Comparison of ENCODE assay signal across 15 mouse cellular contexts in genomic region chr2:165860962-165861682, GRCm38 (mm10). TPM values are rescaled to one million over a fixed set of nuclear protein-coding genes. Genes with fewer than 3 reads are reported as not detected.
DNase-seq lines count a peak whose midpoint lies in the region; ATAC-seq and TF ChIP-seq lines count a peak whose summit lies in the region.
"Had no signal": no experiment of that assay in that cellular context is flagged by ENCODE, and none has a peak within 500 bp of the region (broad histone marks: within the 10 kb centered on the region; RNA-seq: fewer than 3 reads in every experiment).

No protein-coding gene starts in this region.

- intact Hi-C loops in left cerebral cortex, adult 2 months (cut with DNase I), result no loop called here

- H3K4me2 ChIP-seq in embryonic facial prominence, embryonic 12.5 days (replicated peaks), result no peak overlapping the region
- no peak overlapping the region for H3K4me2 ChIP-seq in embryonic facial prominence, embryonic 15.5 days (replicated peaks)
- H3K4me2 ChIP-seq in neural tube, embryonic 13.5 days, result no peak overlapping the region
- H3K4me2 ChIP-seq: heart, embryonic 15.5 days; limb, embryonic 13.5 days had no signal

- no peak overlapping the region for H3K9ac ChIP-seq in embryonic facial prominence, embryonic 12.5 days
- no peak overlapping the region for H3K9ac ChIP-seq in embryonic facial prominence, embryonic 15.5 days
- H3K9ac ChIP-seq in neural tube, embryonic 13.5 days, result no peak overlapping the region
- H3K9ac ChIP-seq: heart, embryonic 15.5 days; limb, embryonic 13.5 days; liver, postnatal 0 days had no signal

- H3K27me3 ChIP-seq in embryonic facial prominence, embryonic 12.5 days, result no peaks in the 10 kb centered on the region
- no peaks in the 10 kb centered on the region for H3K27me3 ChIP-seq in embryonic facial prominence, embryonic 10.5 days (replicated peaks; ENCODE audit: low read depth, poor library complexity, severe bottlenecking)
- H3K27me3 ChIP-seq in embryonic facial prominence, embryonic 15.5 days, result no peaks in the 10 kb centered on the region
- H3K27me3 ChIP-seq in neural tube, embryonic 13.5 days, result no peaks in the 10 kb centered on the region
- H3K27me3 ChIP-seq: heart, embryonic 15.5 days; limb, embryonic 13.5 days had no signal

- DNase-seq in embryonic facial prominence, embryonic 10.5 days (ENCODE audit: low spot score), result no peak
- no peak for DNase-seq in left cerebral cortex, adult 2 months (ENCODE audit: extremely low spot score in 1 of 2, low spot score in 2 of 2)
- DNase-seq in left cerebral cortex, adult 11 months (ENCODE audit: low spot score), result no peak
- no peak for DNase-seq in spleen, adult 12 weeks (ENCODE audit: low spot score)
- DNase-seq in right cerebral cortex, adult 18-20 months, result no peak
- DNase-seq: adrenal gland, postnatal 10 days; kidney, postnatal 25 days; liver, postnatal 0 days; lung, postnatal 36 days had no signal

- peaks cover 70% of the 10 kb centered on the region for H3K4me1 ChIP-seq in embryonic facial prominence, embryonic 12.5 days
- peaks cover 87% of the 10 kb centered on the region for H3K4me1 ChIP-seq in embryonic facial prominence, embryonic 10.5 days
- H3K4me1 ChIP-seq in embryonic facial prominence, embryonic 15.5 days, result peaks cover 79% of the 10 kb centered on the region
- peaks cover 93% of the 10 kb centered on the region for H3K4me1 ChIP-seq in neural tube, embryonic 13.5 days (replicated peaks)

- 0 out of 2 replicates have a peak overlapping the region, but pooled peaks have one; percentile 36 for H3K27ac ChIP-seq in embryonic facial prominence, embryonic 12.5 days
- no peak overlapping the region for H3K27ac ChIP-seq in embryonic facial prominence, embryonic 10.5 days (replicated peaks)
- H3K27ac ChIP-seq in left cerebral cortex, adult 2 months, result no peak overlapping the region; the same call in 1 of the 2 replicates
- peak overlapping the region; percentile 25 for H3K27ac ChIP-seq in embryonic facial prominence, embryonic 15.5 days (replicated peaks)
- H3K27ac ChIP-seq in neural tube, embryonic 13.5 days (replicated peaks), result peak overlapping the region; percentile 84
- H3K27ac ChIP-seq: limb, embryonic 13.5 days had no signal

- no peak for ATAC-seq in embryonic facial prominence, embryonic 12.5 days (ENCODE audit: insufficient number of reproducible peaks, insufficient read depth, low FRiP score, low TSS enrichment)
- no peak for ATAC-seq in embryonic facial prominence, embryonic 15.5 days (ENCODE audit: insufficient number of reproducible peaks, low FRiP score, low TSS enrichment, low read depth)
- ATAC-seq in neural tube, embryonic 13.5 days (ENCODE audit: low read depth), result no peak; the same call in 1 of the 2 replicates
- ATAC-seq: liver, postnatal 0 days had no signal

- 92% methylated on average over 20 of the region's 20 CpGs for WGBS in embryonic facial prominence, embryonic 12.5 days
- 93% methylated on average over 20 of the region's 20 CpGs for WGBS in embryonic facial prominence, embryonic 10.5 days
- WGBS in embryonic facial prominence, embryonic 15.5 days, result 89% methylated on average over 20 of the region's 20 CpGs
- WGBS in neural tube, embryonic 13.5 days, result 87% methylated on average over 20 of the region's 20 CpGs

- TF ChIP-seq CTCF in left cerebral cortex, adult 2 months (IDR thresholded peaks at IDR 0.05), result peak; percentile 10; the same call in 1 of the 2 replicates

- no peak overlapping the region for H3K4me3 ChIP-seq in embryonic facial prominence, embryonic 12.5 days
- no peak overlapping the region for H3K4me3 ChIP-seq in embryonic facial prominence, embryonic 10.5 days
- H3K4me3 ChIP-seq in left cerebral cortex, adult 2 months, result no peak overlapping the region
- H3K4me3 ChIP-seq in embryonic facial prominence, embryonic 15.5 days (replicated peaks), result no peak overlapping the region
- no peak overlapping the region for H3K4me3 ChIP-seq in neural tube, embryonic 13.5 days
- H3K4me3 ChIP-seq: heart, embryonic 15.5 days; limb, embryonic 13.5 days had no signal

- 0 out of 2 replicates have a peak, but pooled peaks cover 7% of the 10 kb centered on the region for H3K36me3 ChIP-seq in embryonic facial prominence, embryonic 12.5 days
- peaks cover 46% of the 10 kb centered on the region for H3K36me3 ChIP-seq in embryonic facial prominence, embryonic 10.5 days (replicated peaks)
- no peaks in the 10 kb centered on the region for H3K36me3 ChIP-seq in embryonic facial prominence, embryonic 15.5 days
- 0 out of 2 replicates have a peak, but pooled peaks cover 6% of the 10 kb centered on the region for H3K36me3 ChIP-seq in neural tube, embryonic 13.5 days
- H3K36me3 ChIP-seq: heart, embryonic 15.5 days had no signal

- H3K9me3 ChIP-seq in embryonic facial prominence, embryonic 12.5 days, result no peaks in the 10 kb centered on the region
- no peaks in the 10 kb centered on the region for H3K9me3 ChIP-seq in embryonic facial prominence, embryonic 10.5 days
- no peaks in the 10 kb centered on the region for H3K9me3 ChIP-seq in embryonic facial prominence, embryonic 15.5 days (replicated peaks)
- no peaks in the 10 kb centered on the region for H3K9me3 ChIP-seq in neural tube, embryonic 13.5 days
- H3K9me3 ChIP-seq: G1E; heart, embryonic 15.5 days; limb, embryonic 13.5 days had no signal

RNA-seq across cellular contexts. Expression of gene Zmynd8, which starts 37.7 kb away (rescaled TPM):
- 58.9 and 64.2 TPM in 2 replicates for polyA plus RNA-seq in embryonic facial prominence, embryonic 12.5 days (2016; fragmentation: Nextera tagmentation; extraction: Ambion mirVana)
- polyA plus RNA-seq in embryonic facial prominence, embryonic 10.5 days (2016; fragmentation: Nextera tagmentation; extraction: Ambion mirVana), result 68.1 and 69.9 TPM in 2 replicates
- 100 to 1,000 TPM; 182 to 188 TPM for total RNA-seq in left cerebral cortex, adult 2 months (2021)
- 50.4 and 50.9 TPM in 2 replicates for polyA plus RNA-seq in embryonic facial prominence, embryonic 15.5 days (2015; fragmentation: Nextera tagmentation; extraction: Ambion mirVana)
- 69.0 and 73.2 TPM in 2 replicates for polyA plus RNA-seq in neural tube, embryonic 13.5 days (2015; fragmentation: Nextera tagmentation; extraction: Ambion mirVana)

Comparison
In these comparisons a context has a peak if more than half of its experiments do, and no peak if none do; other contexts are left out.
1. H3K27ac ChIP-seq: peak in embryonic facial prominence, embryonic 12.5 days (single experiment), embryonic facial prominence, embryonic 15.5 days (single experiment) and neural tube, embryonic 13.5 days (single experiment); none in embryonic facial prominence, embryonic 10.5 days (single experiment) and left cerebral cortex, adult 2 months (single experiment).